Mouse (Mus musculus) heart, postnatal 0 days (tissue): Measurements from ENCODE around the gene Arhgef16. TPM values are rescaled to one million over a fixed set of nuclear protein-coding genes. Genes with fewer than 3 reads are reported as not detected.

Source experiments
- ATAC-seq: fragments of 200-750 bp; cut with Nextera tagmentation; 2 replicates; pipeline ENCODE4 v1.8.0; 2017; ENCODE audit warnings: low read depth, moderate number of reproducible peaks, moderate library complexity; ENCODE audit not compliant: insufficient read depth
- DNase-seq: peaks from one replicate; pipeline ENCODE4 v3.0.0-alpha.2; 2016; ENCODE audit warnings: low spot score
- H3K27ac ChIP-seq: fragments of 300-500 bp; sonication (generic); 2 replicates; pipeline ENCODE4 v1.5.1; 2014; ENCODE audit warnings: low read depth, mild to moderate bottlenecking
- H3K27me3 ChIP-seq: fragments of 300-500 bp; sonication (generic); 2 replicates; pipeline ENCODE4 v1.6.1; 2014; ENCODE audit warnings: low read length, mixed read lengths; ENCODE audit not compliant: control insufficient read depth, insufficient read depth
- H3K36me3 ChIP-seq: fragments of 300-500 bp; sonication (generic); replicated peaks from 2 replicates; pipeline ENCODE4 v1.6.1; 2014; ENCODE audit warnings: low read length, mixed read lengths; ENCODE audit not compliant: control insufficient read depth, insufficient read depth
- H3K4me1 ChIP-seq: fragments of 300-500 bp; sonication (generic); 2 replicates; pipeline ENCODE4 v1.6.1; 2014; ENCODE audit warnings: antibody characterized with exemption; ENCODE audit not compliant: control insufficient read depth, insufficient read depth
- H3K4me2 ChIP-seq: fragments of 300-500 bp; sonication (generic); 2 replicates; pipeline ENCODE4 v1.6.1; 2014; ENCODE audit warnings: low read depth, mild to moderate bottlenecking, low read length, moderate library complexity
- H3K4me3 ChIP-seq: fragments of 300-500 bp; sonication (generic); 2 replicates; pipeline ENCODE4 v1.5.1; 2014; ENCODE audit warnings: low read depth, low read length
- H3K9ac ChIP-seq: fragments of 300-500 bp; sonication (generic); replicated peaks from 2 replicates; pipeline ENCODE4 v1.6.1; 2014; ENCODE audit warnings: low read depth, low read length, mixed read lengths
- H3K9me3 ChIP-seq: fragments of 300-500 bp; sonication (generic); replicated peaks from 2 replicates; pipeline ENCODE4 v1.6.1; 2016; ENCODE audit warnings: low read length; ENCODE audit not compliant: control insufficient read depth
- CTCF ChIP-seq: IDR thresholded peaks from 2 replicates; pipeline ENCODE4 v1.5.1; 2016; ENCODE audit warnings: antibody characterized with exemption, control low read depth, low read depth
- EP300 ChIP-seq: IDR thresholded peaks from 2 replicates; pipeline ENCODE4 v1.6.1; 2016; ENCODE audit warnings: antibody characterized with exemption, low read depth
- WGBS: fragments of 180-500 bp; shearing (Covaris S2); extraction: QIAGEN DNeasy Blood & Tissue Kit; methylation state at CpG from one replicate; pipeline ENCODE4 v1.1.7; 2014; 5-methylcytosine and 5-hydroxymethylcytosine counted together
- polyA plus RNA-seq: library from polyadenylated mRNA; unstranded; fragments of >200 nt; fragmentation: Nextera tagmentation; extraction: Ambion mirVana; gene quantifications from 2 replicates; pipeline ENCODE4 v1.2.1, GENCODE M21; 2015
- total RNA-seq: library from RNA; depleted of rRNA; stranded (reverse); fragments of >200 nt; gene quantifications from 2 replicates; pipeline ENCODE4 v1.2.3, GENCODE M21; 2014; ENCODE audit warnings: low replicate concordance; rRNA removed

Arhgef16 gene
- total and polyA plus RNA-seq, 2 experiments from 2014 or later, result 0.49 to 2.6 TPM

- Histone ChIP-seq H3K27ac (no peak overlapping the region; the same call in 1 of the 2 replicates), H3K9me3 (no peaks in the 10 kb centered on the region), H3K4me1 (peaks cover 45% of the 10 kb centered on the region), H3K27me3 (no peaks in the 10 kb centered on the region), H3K36me3 (no peaks in the 10 kb centered on the region), H3K9ac (peak overlapping the region; percentile 29; the same call in 1 of the 2 replicates), H3K4me3 (peak overlapping the region; percentile 18), H3K4me2 (peak overlapping the region; percentile 53)
- ATAC-seq (no peak), DNase-seq (no peak)
- TF ChIP-seq CTCF (no peak), EP300 (no peak)
- 9% methylated on average over 9 of the region's 9 CpGs for WGBS
Observed at GRCm38 (mm10) chr4:154237306-154237705, 64.2 kb downstream of the Arhgef16 start.

GRCm38 (mm10) chr4:154236893-154237292 is 64.6 kb downstream of the Arhgef16 start:
- peak overlapping the region; percentile 53 for H3K4me2 ChIP-seq
- 17% methylated on average over 10 of the region's 10 CpGs for WGBS
- H3K4me1 ChIP-seq, result peaks cover 50% of the 10 kb centered on the region
- peak overlapping the region; percentile 29; the same call in 1 of the 2 replicates for H3K9ac ChIP-seq
- H3K36me3 ChIP-seq, result no peaks in the 10 kb centered on the region
- DNase-seq (no peak), ATAC-seq (0 out of 2 replicates have a peak, but pooled peaks have one; percentile 21)
- H3K27ac ChIP-seq, result no peak overlapping the region
- H3K9me3 ChIP-seq, result no peaks in the 10 kb centered on the region
- H3K4me3 ChIP-seq, result peak overlapping the region; percentile 18; the same call in 1 of the 2 replicates
- no peaks in the 10 kb centered on the region for H3K27me3 ChIP-seq
- TF ChIP-seq EP300 (no peak), CTCF (no peak)

GRCm38 (mm10) chr4:154236001-154236400 is 65.5 kb downstream of the Arhgef16 start:
- Histone ChIP-seq H3K4me1 (peaks cover 51% of the 10 kb centered on the region), H3K27ac (no peak overlapping the region), H3K9me3 (no peaks in the 10 kb centered on the region), H3K27me3 (no peaks in the 10 kb centered on the region), H3K4me3 (no peak overlapping the region), H3K4me2 (no peak overlapping the region), H3K36me3 (no peaks in the 10 kb centered on the region), H3K9ac (no peak overlapping the region)
- 86% methylated on average over 3 of the region's 3 CpGs for WGBS
- TF ChIP-seq EP300 (no peak), CTCF (no peak)
- ATAC-seq (no peak), DNase-seq (no peak)

- 22% methylated on average over 4 of the region's 4 CpGs for WGBS
- H3K4me3 ChIP-seq, result no peak overlapping the region
- H3K27me3 ChIP-seq, result no peaks in the 10 kb centered on the region
- no peaks in the 10 kb centered on the region for H3K36me3 ChIP-seq
- TF ChIP-seq CTCF (no peak), EP300 (peak; percentile 70; the same call in 1 of the 2 replicates)
- DNase-seq (no peak), ATAC-seq (peak; percentile 47; the same call in 1 of the 2 replicates)
- peaks cover 54% of the 10 kb centered on the region for H3K4me1 ChIP-seq
- 0 out of 2 replicates have a peak overlapping the region, but pooled peaks have one; percentile 7 for H3K27ac ChIP-seq
- H3K9me3 ChIP-seq, result no peaks in the 10 kb centered on the region
- no peak overlapping the region for H3K4me2 ChIP-seq
- no peak overlapping the region; the same call in 1 of the 2 replicates for H3K9ac ChIP-seq
Observed at GRCm38 (mm10) chr4:154232295-154232694, 69.2 kb downstream of the Arhgef16 start.

GRCm38 (mm10) chr4:154231380-154231779 is 70.1 kb downstream of the Arhgef16 start:
- peaks cover 47% of the 10 kb centered on the region for H3K4me1 ChIP-seq
- no peak overlapping the region for H3K4me3 ChIP-seq
- no peaks in the 10 kb centered on the region for H3K9me3 ChIP-seq
- H3K4me2 ChIP-seq, result no peak overlapping the region
- no peak overlapping the region for H3K27ac ChIP-seq
- ATAC-seq (no peak), DNase-seq (no peak)
- H3K36me3 ChIP-seq, result no peaks in the 10 kb centered on the region
- H3K27me3 ChIP-seq, result no peaks in the 10 kb centered on the region
- no peak for TF ChIP-seq EP300
- H3K9ac ChIP-seq, result no peak overlapping the region
- WGBS, result 82% methylated on average over 7 of the region's 7 CpGs

GRCm38 (mm10) chr4:154229569-154229968 is 71.9 kb downstream of the Arhgef16 start:
- Histone ChIP-seq H3K4me1 (peaks cover 49% of the 10 kb centered on the region), H3K9ac (no peak overlapping the region), H3K4me3 (no peak overlapping the region), H3K9me3 (no peaks in the 10 kb centered on the region), H3K4me2 (no peak overlapping the region), H3K36me3 (no peaks in the 10 kb centered on the region), H3K27ac (no peak overlapping the region), H3K27me3 (no peaks in the 10 kb centered on the region)
- 86% methylated on average over 9 of the region's 9 CpGs for WGBS
- no peak for ATAC-seq
- TF ChIP-seq EP300 (no peak), CTCF (no peak)
- DNase-seq, result no peak

Other genes with a start within 250 kb of the Arhgef16 start
- not detected in 2 replicates for gene Trp73, start 161.5 kb downstream of the Arhgef16 start, total RNA-seq
- gene Trp73, start 161.5 kb downstream of the Arhgef16 start, polyA plus RNA-seq, result 0.08 TPM in 1 of 2 replicates, not detected in the other
- gene Wrap73, start 159.3 kb downstream of the Arhgef16 start, total RNA-seq, result 18.5 and 24.0 TPM in 2 replicates
- 14.3 and 16.6 TPM in 2 replicates for gene Wrap73, start 159.3 kb downstream of the Arhgef16 start, polyA plus RNA-seq
- 116 and 146 TPM in 2 replicates for gene Tprgl, start 141.0 kb downstream of the Arhgef16 start, total RNA-seq
- gene Tprgl, start 141.0 kb downstream of the Arhgef16 start, polyA plus RNA-seq, result 123 and 131 TPM in 2 replicates
- 53.3 and 79.8 TPM in 2 replicates for gene Megf6, start 130.9 kb downstream of the Arhgef16 start, total RNA-seq
- gene Megf6, start 130.9 kb downstream of the Arhgef16 start, polyA plus RNA-seq, result 11.6 and 12.9 TPM in 2 replicates
- not detected in 2 replicates for gene B230104I21Rik, start 34.5 kb upstream of the Arhgef16 start, total RNA-seq
- not detected in 2 replicates for gene B230104I21Rik, start 34.5 kb upstream of the Arhgef16 start, polyA plus RNA-seq